Mouse (Mus musculus) thymus, adult 2 months (tissue): ENCODE data around the gene Shank2.

Experiments used
- CTCF ChIP-seq: fragments of 200-500 bp; IDR thresholded peaks from 2 replicates; pipeline ENCODE4 v1.5.1; 2012; ENCODE audit warnings: mild to moderate bottlenecking, control low read depth, low read length, moderate library complexity, borderline replicate concordance; ENCODE audit not compliant: control insufficient read depth, poor library complexity, insufficient read depth; ENCODE audit errors: extremely low read depth
- POLR2A ChIP-seq: fragments of 200-500 bp; IDR thresholded peaks from 2 replicates; pipeline ENCODE4 v1.6.1; 2012; ENCODE audit warnings: mild to moderate bottlenecking, low read length, control low read depth, moderate library complexity; ENCODE audit not compliant: control insufficient read depth, poor library complexity, insufficient read depth; ENCODE audit errors: extremely low read depth

- no peak for TF ChIP-seq CTCF
- TF ChIP-seq POLR2A, result no peak
These were observed 284.2 kb downstream of the Shank2 start for GRCm38 (mm10) chr7:144285912-144286311.
